Mouse (Mus musculus) lung, embryonic 14.5 days (tissue): ENCODE results near the gene Rps7. TPM values are rescaled to one million over a fixed set of nuclear protein-coding genes. Genes with fewer than 3 reads are reported as not detected.

ENCODE experiments used
- ATAC-seq: fragments of 200-750 bp; cut with Nextera tagmentation; 2 replicates; pipeline ENCODE4 v1.8.0; 2017; ENCODE audit warnings: mild to moderate bottlenecking, moderate TSS enrichment, moderate library complexity; ENCODE audit not compliant: insufficient read depth
- DNase-seq: peaks from one replicate; pipeline ENCODE4 v3.0.0-alpha.2; 2015
- H3K27ac ChIP-seq: fragments of 300-500 bp; sonication (generic); 2 replicates; pipeline ENCODE4 v1.5.1; 2014; ENCODE audit warnings: low read depth, mild to moderate bottlenecking, moderate library complexity
- H3K27me3 ChIP-seq: fragments of 300-500 bp; sonication (generic); 2 replicates; pipeline ENCODE4 v1.6.1; 2014; ENCODE audit warnings: low read length, control low read depth; ENCODE audit not compliant: insufficient read depth
- H3K36me3 ChIP-seq: fragments of 300-500 bp; sonication (generic); 2 replicates; pipeline ENCODE4 v1.6.1; 2014; ENCODE audit warnings: control low read depth; ENCODE audit not compliant: insufficient read depth
- H3K4me1 ChIP-seq: fragments of 300-500 bp; sonication (generic); 2 replicates; pipeline ENCODE4 v1.6.1; 2014; ENCODE audit warnings: antibody characterized with exemption, control low read depth; ENCODE audit not compliant: insufficient read depth
- H3K4me2 ChIP-seq: fragments of 300-500 bp; sonication (generic); 2 replicates; pipeline ENCODE4 v1.6.1; 2014; ENCODE audit warnings: mild to moderate bottlenecking
- H3K4me3 ChIP-seq: fragments of 300-500 bp; sonication (generic); 2 replicates; pipeline ENCODE4 v1.5.1; 2014; ENCODE audit warnings: low read depth, low read length
- H3K9ac ChIP-seq: fragments of 300-500 bp; sonication (generic); 2 replicates; pipeline ENCODE4 v1.6.1; 2014
- H3K9me3 ChIP-seq: fragments of 300-500 bp; sonication (generic); 2 replicates; pipeline ENCODE4 v1.6.1; 2016; ENCODE audit warnings: low read depth, low read length, control low read depth
- CTCF ChIP-seq: IDR thresholded peaks from 2 replicates; pipeline ENCODE4 v1.5.1; 2016; ENCODE audit warnings: antibody characterized with exemption, low read depth
- WGBS: fragments of 180-500 bp; shearing (Covaris S2); extraction: QIAGEN DNeasy Blood & Tissue Kit; methylation state at CpG from one replicate; pipeline ENCODE4 v1.1.7; 2014; 5-methylcytosine and 5-hydroxymethylcytosine counted together
- polyA plus RNA-seq: library from polyadenylated mRNA; unstranded; fragments of >200 nt; fragmentation: Nextera tagmentation; extraction: Ambion mirVana; gene quantifications from 2 replicates; pipeline ENCODE4 v1.2.1, GENCODE M21; 2014

Rps7 gene
- polyA plus RNA-seq, 1 experiment from 2014 or later = 950 TPM

GRCm38 (mm10) chr12:28627092-28627491 is 8.7 kb downstream of the Rps7 start:
- DNase-seq (no peak), ATAC-seq (no peak)
- Histone ChIP-seq H3K27me3 (no peaks in the 10 kb centered on the region), H3K9me3 (no peaks in the 10 kb centered on the region), H3K4me2 (no peak overlapping the region), H3K9ac (no peak overlapping the region), H3K4me3 (no peak overlapping the region), H3K36me3 (peaks cover 42% of the 10 kb centered on the region), H3K4me1 (peaks cover 7% of the 10 kb centered on the region; the same call in 1 of the 2 replicates), H3K27ac (no peak overlapping the region)
- TF ChIP-seq CTCF = no peak
- WGBS = 38% methylated on average over 4 of the region's 4 CpGs

DNA sequence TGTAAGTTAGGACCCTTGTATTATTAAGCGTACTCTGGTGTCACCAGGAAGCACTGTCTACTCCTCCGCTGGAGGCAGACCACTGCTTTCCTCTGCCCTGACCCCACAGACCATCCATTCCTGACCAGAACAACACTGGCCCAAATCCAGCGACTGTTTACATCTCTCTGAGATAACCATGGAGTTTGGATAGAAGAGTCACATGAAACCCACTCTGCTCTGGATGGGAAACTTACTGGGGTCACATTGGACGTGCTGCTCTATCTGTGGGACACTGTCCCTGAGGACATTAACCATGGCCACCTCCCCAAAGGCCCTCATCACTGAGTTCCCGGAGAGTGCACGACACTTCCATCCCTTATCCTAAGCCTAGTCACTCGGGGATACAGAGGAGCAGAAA is 10.3 kb downstream of the Rps7 start:
- H3K27ac ChIP-seq = no peak overlapping the region
- H3K4me2 ChIP-seq = no peak overlapping the region
- TF ChIP-seq CTCF = no peak
- no peak overlapping the region for H3K9ac ChIP-seq
- ATAC-seq (peak; percentile 6; the same call in 1 of the 2 replicates), DNase-seq (peak; percentile 65)
- peaks cover 25% of the 10 kb centered on the region for H3K36me3 ChIP-seq
- WGBS = 52% methylated on average over 7 of the region's 7 CpGs
- peaks cover 7% of the 10 kb centered on the region; the same call in 1 of the 2 replicates for H3K4me1 ChIP-seq
- H3K9me3 ChIP-seq = no peaks in the 10 kb centered on the region
- H3K27me3 ChIP-seq = no peaks in the 10 kb centered on the region
- no peak overlapping the region for H3K4me3 ChIP-seq

DNA sequence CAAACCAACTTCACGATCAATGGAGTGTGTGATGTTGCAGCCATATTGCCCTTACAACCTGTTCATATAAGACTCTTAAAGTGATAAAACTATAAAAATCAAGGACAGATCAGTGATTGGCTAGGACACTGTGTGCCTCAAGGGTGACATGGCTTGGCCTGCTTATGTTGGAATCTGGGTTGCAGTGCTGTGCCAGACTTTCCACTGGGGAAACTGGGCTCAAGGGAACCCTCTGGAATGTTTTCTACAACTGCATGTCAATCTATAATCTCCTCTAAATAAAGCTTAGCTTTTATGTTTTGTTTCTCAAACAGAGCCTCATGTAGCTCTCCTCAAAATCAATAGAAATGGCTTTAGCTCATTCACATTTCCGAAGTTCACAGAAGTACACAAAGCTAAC is 11.5 kb downstream of the Rps7 start:
- ATAC-seq (no peak), DNase-seq (no peak)
- WGBS = 87% methylated on average over 2 of the region's 2 CpGs
- no peak for TF ChIP-seq CTCF
- no peak overlapping the region for H3K4me3 ChIP-seq
- no peaks in the 10 kb centered on the region for H3K27me3 ChIP-seq
- H3K4me1 ChIP-seq = peaks cover 7% of the 10 kb centered on the region; the same call in 1 of the 2 replicates
- no peak overlapping the region for H3K9ac ChIP-seq
- H3K36me3 ChIP-seq = peaks cover 14% of the 10 kb centered on the region
- H3K4me2 ChIP-seq = no peak overlapping the region
- no peaks in the 10 kb centered on the region for H3K9me3 ChIP-seq
- no peak overlapping the region for H3K27ac ChIP-seq

- no peak within 1 kb of the TSS for H3K9ac ChIP-seq
- peak within 1 kb of the TSS; percentile 16; the same call in 1 of the 2 replicates for H3K4me2 ChIP-seq
- peaks cover 7% of the 10 kb centered on the region; the same call in 1 of the 2 replicates for H3K4me1 ChIP-seq
- 14% methylated on average over 5 of the region's 5 CpGs for WGBS
- no peak within 1 kb of the TSS for H3K4me3 ChIP-seq
- ATAC-seq (peak; percentile 75), DNase-seq (peak; percentile 80)
- H3K27me3 ChIP-seq = no peaks in the 10 kb centered on the region
- TF ChIP-seq CTCF = no peak
- peak within 1 kb of the TSS; percentile 58; the same call in 1 of the 2 replicates for H3K27ac ChIP-seq
- H3K36me3 ChIP-seq = peaks cover 3% of the 10 kb centered on the region; the same call in 1 of the 2 replicates
- no peaks in the 10 kb centered on the region for H3K9me3 ChIP-seq
Observed at GRCm38 (mm10) chr12:28623195-28623594, 12.6 kb downstream of the Rps7 start, which contains the start of gene Colec11. Gene Colec11 (minus strand): TSS chr12:28623377.

DNA sequence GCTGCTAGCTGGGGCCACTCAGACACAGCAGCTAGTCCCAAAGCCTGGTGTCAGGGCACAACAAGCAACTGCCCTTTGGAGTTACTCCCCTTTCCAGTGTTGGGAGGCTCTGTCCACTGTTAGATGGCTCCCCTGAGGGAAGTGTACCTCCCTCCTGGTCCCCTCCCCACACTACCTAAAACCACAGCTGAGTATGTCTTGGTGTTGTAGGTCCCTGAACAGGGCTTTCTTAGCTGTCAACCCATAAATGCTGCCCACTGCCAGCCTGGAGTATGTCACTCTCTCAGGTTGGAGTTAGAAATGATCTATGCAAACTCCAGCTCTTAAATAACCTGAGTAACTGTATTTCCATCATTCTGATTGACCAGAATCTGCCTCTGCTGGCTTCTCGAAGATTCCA is 13.1 kb downstream of the Rps7 start:
- WGBS = 40% methylated on average over 1 of the region's 1 CpGs
- Histone ChIP-seq H3K9ac (no peak overlapping the region), H3K4me2 (peak overlapping the region; percentile 13; the same call in 1 of the 2 replicates), H3K27me3 (no peaks in the 10 kb centered on the region), H3K4me1 (peaks cover 7% of the 10 kb centered on the region; the same call in 1 of the 2 replicates), H3K9me3 (no peaks in the 10 kb centered on the region), H3K4me3 (no peak overlapping the region), H3K27ac (peak overlapping the region; percentile 58; the same call in 1 of the 2 replicates), H3K36me3 (no peaks in the 10 kb centered on the region)
- ATAC-seq (0 out of 2 replicates have a peak, but pooled peaks have one; percentile 4), DNase-seq (no peak)
- no peak for TF ChIP-seq CTCF

DNA sequence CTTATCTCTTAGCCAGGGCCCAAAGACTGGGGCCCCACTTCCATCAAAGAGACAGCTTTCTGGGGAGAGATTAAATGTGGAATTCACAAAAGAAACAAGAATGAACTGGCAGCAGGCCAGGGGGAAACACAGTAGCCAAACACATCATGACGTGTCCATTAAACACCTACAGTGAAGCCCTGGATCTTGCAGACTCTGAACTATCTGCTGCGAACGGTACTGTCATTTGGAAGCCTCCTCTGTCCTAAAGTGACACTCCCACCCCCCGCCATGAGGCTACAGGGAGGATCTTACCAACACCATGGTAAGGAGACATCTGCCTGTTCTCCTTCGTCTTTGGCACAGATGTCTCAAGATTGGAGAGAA is 13.6 kb downstream of the Rps7 start:
- no peak for TF ChIP-seq CTCF
- Histone ChIP-seq H3K4me1 (peaks cover 7% of the 10 kb centered on the region; the same call in 1 of the 2 replicates), H3K4me2 (peak overlapping the region; percentile 13; the same call in 1 of the 2 replicates), H3K27me3 (no peaks in the 10 kb centered on the region), H3K27ac (peak overlapping the region; percentile 58; the same call in 1 of the 2 replicates), H3K4me3 (no peak overlapping the region), H3K36me3 (no peaks in the 10 kb centered on the region), H3K9me3 (no peaks in the 10 kb centered on the region), H3K9ac (no peak overlapping the region)
- 21% methylated on average over 5 of the region's 5 CpGs for WGBS
- DNase-seq (peak; percentile 86), ATAC-seq (peak; percentile 66)

GRCm38 (mm10) chr12:28621451-28622166 is 14.1 kb downstream of the Rps7 start:
- peak overlapping the region; percentile 33; the same call in 1 of the 2 replicates for H3K27ac ChIP-seq
- H3K9me3 ChIP-seq = no peaks in the 10 kb centered on the region
- H3K9ac ChIP-seq = no peak overlapping the region
- WGBS = 4% methylated on average over 7 of the region's 7 CpGs
- TF ChIP-seq CTCF = peak; percentile 37
- DNase-seq (peak; percentile 49), ATAC-seq (peak; percentile 32)
- peak overlapping the region; percentile 13; the same call in 1 of the 2 replicates for H3K4me2 ChIP-seq
- H3K27me3 ChIP-seq = no peaks in the 10 kb centered on the region
- H3K36me3 ChIP-seq = no peaks in the 10 kb centered on the region
- H3K4me1 ChIP-seq = peaks cover 7% of the 10 kb centered on the region; the same call in 1 of the 2 replicates
- no peak overlapping the region for H3K4me3 ChIP-seq
